Mouse (Mus musculus) kidney, adult 2 months (tissue): ENCODE measurements around the gene Slc47a1. TPM values are rescaled to one million over a fixed set of nuclear protein-coding genes. Genes with fewer than 3 reads are reported as not detected.
"Not testable (repeated sequence)": the region's sequence is repeated elsewhere in the genome, so short reads cannot be mapped to it uniquely, and the experiment has no call there.

Source experiments
- DNase-seq: peaks from one replicate; pipeline ENCODE4 v3.0.0; 2021
- H3K27ac ChIP-seq: fragments of 200-500 bp; 2 replicates; pipeline ENCODE4 v1.5.1; 2012; ENCODE audit warnings: low read depth, low read length, control low read depth, inconsistent platforms; ENCODE audit not compliant: insufficient read depth
- H3K27me3 ChIP-seq: fragments of 200-500 bp; replicated peaks from 2 replicates; pipeline ENCODE4 v1.6.1; 2012; ENCODE audit warnings: mild to moderate bottlenecking, moderate library complexity, low read length, inconsistent platforms; ENCODE audit not compliant: control insufficient read depth, insufficient read depth
- H3K36me3 ChIP-seq: fragments of 200-500 bp; 2 replicates; pipeline ENCODE4 v1.6.1; 2012; ENCODE audit warnings: mild to moderate bottlenecking, moderate library complexity, low read length, inconsistent platforms; ENCODE audit not compliant: control insufficient read depth, insufficient read depth
- H3K4me1 ChIP-seq: fragments of 200-500 bp; 2 replicates; pipeline ENCODE4 v1.6.1; 2011; ENCODE audit warnings: low read length; ENCODE audit not compliant: control insufficient read depth, insufficient read depth
- H3K4me3 ChIP-seq: fragments of 200-500 bp; 2 replicates; pipeline ENCODE4 v1.5.1; 2011; ENCODE audit warnings: mild to moderate bottlenecking, low read depth, low read length, control low read depth; ENCODE audit not compliant: insufficient read depth
- CTCF ChIP-seq: fragments of 200-500 bp; conservative IDR thresholded peaks from 2 replicates; pipeline ENCODE4 v1.5.1; 2011; ENCODE audit warnings: low read depth, mild to moderate bottlenecking, control low read depth, low read length, moderate library complexity, mixed read lengths; ENCODE audit not compliant: insufficient read depth, insufficient read length
- POLR2A ChIP-seq: fragments of 200-500 bp; IDR thresholded peaks from one replicate; pipeline ENCODE4 v1.6.1; 2011; ENCODE audit warnings: low read depth, low read length, control low read depth
- WGBS: fragments of 180-500 bp; shearing (Covaris S2); methylation state at CpG from one replicate; pipeline ENCODE4 v1.1.7; 2018; 5-methylcytosine and 5-hydroxymethylcytosine counted together
- polyA plus RNA-seq: library from polyadenylated mRNA; depleted of rRNA; stranded (reverse); fragments of >200 nt; gene quantifications from 2 replicates; pipeline ENCODE4 v1.2.3, GENCODE M21; 2012

Gene Slc47a1
- polyA plus RNA-seq, 1 experiment: 395 TPM

DNA sequence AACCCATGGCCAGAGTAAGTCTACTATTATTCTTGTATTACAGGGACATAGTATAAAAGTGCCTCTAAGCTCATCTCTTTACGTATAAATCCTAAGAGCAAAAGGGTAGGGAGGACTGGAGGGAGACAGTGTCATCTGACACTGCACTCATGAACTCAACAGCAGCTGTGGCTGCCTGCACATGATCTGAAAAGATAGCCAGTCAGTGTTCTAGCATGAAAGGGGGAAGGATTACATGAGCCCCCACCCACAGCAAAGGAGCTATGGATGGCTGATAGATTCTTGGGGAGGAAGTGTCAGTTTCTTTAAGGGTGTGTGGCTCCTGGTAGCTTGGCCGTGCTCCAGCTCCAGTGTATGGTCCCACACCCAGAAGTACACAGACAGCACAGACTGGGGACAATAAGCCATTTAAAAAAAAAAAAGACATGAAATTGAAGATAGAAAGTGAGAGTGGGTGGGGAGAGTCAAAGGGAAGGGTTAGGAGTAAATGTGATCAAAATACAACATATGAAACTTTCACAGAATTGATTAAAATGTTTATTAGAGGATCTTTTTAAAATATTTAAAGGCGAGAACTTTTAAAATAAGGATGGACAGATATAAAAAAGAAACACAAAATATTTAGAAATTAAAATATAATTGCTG is 58.1 kb downstream of the Slc47a1 start:
- Histone ChIP-seq H3K4me3 (no peak overlapping the region), H3K36me3 (no peaks in the 10 kb centered on the region), H3K4me1 (0 out of 2 replicates have a peak, but pooled peaks cover 4% of the 10 kb centered on the region), H3K27ac (no peak overlapping the region), H3K27me3 (no peaks in the 10 kb centered on the region)
- no peak for TF ChIP-seq CTCF
- TF ChIP-seq POLR2A: no peak
- WGBS: 74% methylated on average over 3 of the region's 3 CpGs
- no peak for DNase-seq

DNA sequence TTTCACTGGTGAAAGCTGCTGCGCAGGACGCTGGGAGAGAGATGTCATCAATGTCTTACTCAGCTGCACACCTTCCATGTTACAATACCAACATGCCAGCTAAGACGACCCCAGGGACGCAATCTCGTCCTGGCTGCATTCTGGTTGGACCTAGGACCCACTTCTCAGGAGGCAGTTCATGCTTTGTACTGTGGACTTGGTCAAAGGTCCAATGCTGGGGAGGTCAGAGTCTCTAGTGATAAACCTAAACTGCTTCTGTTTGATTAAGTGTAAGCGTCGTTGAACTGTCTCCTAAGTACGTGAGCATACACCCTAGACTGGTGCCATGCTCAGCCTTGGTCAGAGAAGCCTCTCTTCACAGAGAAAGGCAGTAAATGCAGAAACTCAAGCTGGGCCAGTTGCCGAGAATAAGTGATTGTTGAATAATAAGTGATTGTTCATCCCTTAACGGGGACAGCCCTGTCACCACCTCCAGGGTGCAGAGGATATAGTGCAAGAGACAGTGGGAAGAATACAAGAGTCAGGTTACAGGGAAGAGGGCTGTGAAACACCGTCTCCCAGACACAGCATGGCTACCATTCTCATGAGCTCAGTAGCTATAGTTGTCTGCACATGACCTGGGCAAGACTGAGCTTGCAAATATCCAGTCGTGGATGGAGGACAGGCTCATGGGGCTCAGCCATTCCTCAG is 58.8 kb downstream of the Slc47a1 start:
- DNase-seq: peak; percentile 75
- no peak for TF ChIP-seq CTCF
- Histone ChIP-seq H3K27ac (no peak overlapping the region), H3K4me3 (no peak overlapping the region), H3K36me3 (no peaks in the 10 kb centered on the region), H3K27me3 (no peaks in the 10 kb centered on the region), H3K4me1 (0 out of 2 replicates have a peak, but pooled peaks cover 4% of the 10 kb centered on the region)
- WGBS: 44% methylated on average over 12 of the region's 12 CpGs

DNA sequence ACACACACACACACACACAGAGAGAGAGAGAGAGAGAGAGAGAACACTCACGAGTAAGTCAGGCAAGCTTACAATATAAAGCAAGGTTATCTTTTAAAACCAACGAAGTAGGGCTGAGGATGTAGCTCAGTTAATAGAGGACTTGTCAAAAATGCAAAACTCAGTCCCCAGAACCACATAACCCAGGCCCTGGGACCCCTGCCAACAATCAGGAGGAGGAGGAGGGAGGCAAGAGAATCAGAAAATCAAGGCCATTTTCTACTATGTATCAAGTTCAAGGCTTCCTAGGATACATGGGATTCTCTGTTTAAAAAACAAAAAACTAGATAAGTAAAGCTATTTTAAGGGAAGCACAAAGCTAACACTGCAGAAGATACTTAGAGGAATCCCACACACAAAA is 61.3 kb downstream of the Slc47a1 start:
- H3K4me1 ChIP-seq: 0 out of 2 replicates have a peak, but pooled peaks cover 4% of the 10 kb centered on the region
- H3K4me3 ChIP-seq: no peak overlapping the region
- DNase-seq: no peak
- no peak for TF ChIP-seq POLR2A
- no peak overlapping the region for H3K27ac ChIP-seq
- H3K36me3 ChIP-seq: no peaks in the 10 kb centered on the region
- WGBS: 50% methylated on average over 2 of the region's 2 CpGs
- H3K27me3 ChIP-seq: no peaks in the 10 kb centered on the region

DNA sequence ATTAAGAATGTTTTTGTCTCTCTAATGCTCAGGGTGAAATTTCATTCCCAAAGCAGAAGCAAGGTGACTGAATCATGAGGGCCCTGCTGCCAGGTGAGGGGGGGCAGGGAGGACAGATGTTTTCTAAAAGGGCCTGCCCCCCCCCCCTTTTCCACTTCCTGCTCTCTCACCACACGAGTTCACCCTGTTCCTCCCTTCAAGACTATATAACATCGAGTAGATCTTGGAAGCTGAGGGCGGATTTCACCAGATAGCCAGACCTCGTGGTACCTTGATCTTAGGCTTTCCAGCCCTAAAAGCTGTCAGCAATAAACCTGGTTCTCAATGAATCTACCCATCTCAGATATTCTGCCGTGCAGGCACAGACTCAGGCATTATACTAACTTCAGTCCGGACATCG is 67.8 kb downstream of the Slc47a1 start:
- Histone ChIP-seq H3K27ac (no peak overlapping the region), H3K27me3 (no peaks in the 10 kb centered on the region), H3K4me1 (no peaks in the 10 kb centered on the region), H3K36me3 (no peaks in the 10 kb centered on the region), H3K4me3 (no peak overlapping the region)
- TF ChIP-seq POLR2A: no peak
- WGBS: 60% methylated on average over 7 of the region's 7 CpGs
- DNase-seq: no peak

DNA sequence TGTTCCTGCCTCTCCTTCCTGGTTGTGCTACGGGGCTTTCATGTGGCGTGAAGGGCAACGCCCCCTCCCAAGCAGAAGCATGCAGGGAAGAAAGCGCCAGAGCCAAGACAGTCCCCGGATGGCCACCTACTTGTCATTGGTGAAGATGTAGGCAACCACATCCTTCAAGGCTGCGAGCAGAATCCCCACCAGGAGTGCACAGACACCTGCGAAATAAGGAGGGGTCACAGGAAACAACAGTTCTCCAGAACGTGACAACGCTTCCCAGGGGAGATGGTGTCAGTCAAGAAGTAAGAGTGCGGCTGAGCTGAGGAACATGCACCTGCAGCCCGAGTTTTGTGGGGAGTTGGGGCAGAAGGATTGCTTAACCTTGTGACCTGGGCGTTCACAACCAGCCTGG is 68.3 kb downstream of the Slc47a1 start:
- WGBS: 73% methylated on average over 12 of the region's 12 CpGs
- DNase-seq: no peak
- Histone ChIP-seq H3K36me3 (no peaks in the 10 kb centered on the region), H3K4me1 (no peaks in the 10 kb centered on the region), H3K27me3 (no peaks in the 10 kb centered on the region), H3K4me3 (no peak overlapping the region), H3K27ac (no peak overlapping the region)
- no peak for TF ChIP-seq POLR2A
- TF ChIP-seq CTCF: no peak

DNA sequence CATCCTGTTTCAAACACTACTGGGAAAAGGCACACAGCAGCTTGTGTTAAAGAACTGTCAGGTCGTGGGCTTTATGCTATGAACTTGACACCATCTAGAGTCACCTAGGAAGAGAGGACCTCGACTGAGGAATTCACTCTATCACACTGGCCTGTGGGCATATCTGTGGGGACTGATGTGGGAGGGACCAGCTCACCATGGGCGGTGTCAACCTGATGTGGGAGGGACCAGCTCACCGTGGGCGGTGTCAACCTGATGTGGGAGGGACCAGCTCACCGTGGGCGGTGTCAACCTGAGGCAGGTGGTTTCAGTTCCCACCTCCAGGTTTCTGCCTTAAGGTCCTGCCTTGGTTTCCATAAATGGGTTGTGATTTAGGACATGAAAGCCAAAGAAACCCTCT is 70.3 kb downstream of the Slc47a1 start:
- Histone ChIP-seq H3K4me3 (no peak overlapping the region), H3K27me3 (no peaks in the 10 kb centered on the region), H3K27ac (no peak overlapping the region), H3K4me1 (no peaks in the 10 kb centered on the region), H3K36me3 (no peaks in the 10 kb centered on the region)
- TF ChIP-seq CTCF (no peak), POLR2A (no peak)
- 45% methylated on average over 7 of the region's 7 CpGs for WGBS
- peak; percentile 23 for DNase-seq

DNA sequence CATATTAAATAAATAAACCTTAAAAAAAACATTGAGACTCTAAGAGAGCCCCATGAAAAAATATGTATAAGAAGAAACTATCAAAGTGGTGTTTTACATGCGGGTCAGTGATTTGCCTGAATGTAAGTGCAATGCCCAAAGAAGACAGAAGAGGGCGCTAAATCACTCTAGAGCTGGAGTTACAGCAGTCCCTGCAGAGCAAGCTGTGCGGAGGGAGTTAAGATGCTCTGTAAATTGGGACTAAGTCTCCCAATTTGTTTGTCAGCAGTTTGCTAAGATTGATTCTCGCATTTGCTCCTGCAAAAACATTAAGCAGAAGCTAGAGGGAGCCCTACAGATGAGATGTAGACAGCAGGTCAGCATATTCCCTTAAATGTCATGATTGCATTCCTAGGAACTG is 72.8 kb downstream of the Slc47a1 start:
- Histone ChIP-seq H3K4me1 (peaks cover 3% of the 10 kb centered on the region; the same call in 1 of the 2 replicates), H3K4me3 (no peak overlapping the region), H3K27ac (no peak overlapping the region), H3K27me3 (no peaks in the 10 kb centered on the region), H3K36me3 (no peaks in the 10 kb centered on the region)
- 74% methylated on average over 4 of the region's 4 CpGs for WGBS
- TF ChIP-seq CTCF: peak; percentile 60
- no peak for TF ChIP-seq POLR2A
- DNase-seq: peak; percentile 79

DNA sequence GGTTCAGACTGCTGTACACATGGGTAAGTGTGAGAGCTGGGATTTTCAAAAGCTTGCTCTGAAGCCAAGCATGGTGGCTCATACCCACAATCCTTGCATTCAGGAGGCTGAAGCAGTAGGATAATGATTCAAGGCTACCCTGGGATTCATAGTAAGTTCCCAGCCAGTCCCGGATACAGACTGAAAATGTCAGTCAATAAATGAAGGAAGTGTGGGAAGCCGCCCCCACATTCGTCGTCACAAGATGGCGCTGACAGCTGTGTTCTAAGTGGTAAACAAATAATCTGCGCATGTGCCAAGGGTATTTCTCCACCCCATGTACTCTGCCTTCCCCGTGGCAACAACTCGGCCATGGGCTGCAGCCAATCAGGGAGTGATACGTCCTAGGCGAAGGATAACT is 73.6 kb downstream of the Slc47a1 start:
- not testable (repeated sequence) for H3K4me1 ChIP-seq, H3K27me3 ChIP-seq, DNase-seq, H3K4me3 ChIP-seq, H3K27ac ChIP-seq, H3K36me3 ChIP-seq
- 90% methylated on average over 7 of the region's 10 CpGs for WGBS
